Mouse (Mus musculus): Measurements from ENCODE around the gene Clip3. TPM values are rescaled to one million over a fixed set of nuclear protein-coding genes. Genes with fewer than 3 reads are reported as not detected.
A peak's percentile ranks its signal among the peaks of the same experiment; 100 is the strongest.

Clip3 gene
- polyA plus RNA-seq, 1 experiment from 2014 or later: 12.8 TPM

GRCm38 (mm10) chr7:30274383-30274782, 17.1 kb upstream of the Clip3 start:
- ATAC-seq (ENCODE audit: insufficient number of reproducible peaks, insufficient read depth, low FRiP score, low read depth): no peak
- H3K36me3 ChIP-seq (ENCODE audit: control insufficient read depth, insufficient read depth, low read length): peaks cover 33% of the 10 kb centered on the region
- no peaks in the 10 kb centered on the region for H3K27me3 ChIP-seq (ENCODE audit: control insufficient read depth, insufficient read depth, low read length)
- 73% methylated on average over 6 of the region's 6 CpGs for WGBS
- no peaks in the 10 kb centered on the region for H3K9me3 ChIP-seq (ENCODE audit: control insufficient read depth, low read length)
- peaks cover 6 to 12% of the 10 kb centered on the region in 2 experiments for H3K4me1 ChIP-seq (ENCODE audit: control insufficient read depth in 2 of 2, insufficient read depth in 2 of 2, low read length in 2 of 2)
- no peak overlapping the region for H3K27ac ChIP-seq (replicated peaks in 1 of 2; ENCODE audit: control insufficient read depth in 1 of 2, insufficient read depth in 1 of 2, low read depth in 2 of 2, low read length in 2 of 2)
- no peak overlapping the region for H3K9ac ChIP-seq (ENCODE audit: low read length)
- no peak overlapping the region for H3K4me3 ChIP-seq (ENCODE audit: control insufficient read depth in 1 of 2, insufficient read depth in 1 of 2, low read depth in 1 of 2, low read length in 2 of 2)
- no peak overlapping the region for H3K4me2 ChIP-seq (ENCODE audit: low read length)

- Histone ChIP-seq H3K4me2 (ENCODE audit: low read length) (peak overlapping the region; percentile 91), H3K4me1 (ENCODE audit: control insufficient read depth in 2 of 2, insufficient read depth in 2 of 2, low read length in 2 of 2) (peaks cover 13 to 22% of the 10 kb centered on the region in 2 experiments), H3K9me3 (ENCODE audit: control insufficient read depth, low read length) (no peaks in the 10 kb centered on the region), H3K27ac (replicated peaks in 1 of 2; ENCODE audit: control insufficient read depth in 1 of 2, insufficient read depth in 1 of 2, low read depth in 2 of 2, low read length in 2 of 2) (no peak overlapping the region), H3K9ac (ENCODE audit: low read length) (no peak overlapping the region), H3K27me3 (ENCODE audit: control insufficient read depth, insufficient read depth, low read length) (no peaks in the 10 kb centered on the region), H3K36me3 (ENCODE audit: control insufficient read depth, insufficient read depth, low read length) (0 out of 2 replicates have a peak, but pooled peaks cover 4% of the 10 kb centered on the region), H3K4me3 (ENCODE audit: control insufficient read depth in 1 of 2, insufficient read depth in 1 of 2, low read depth in 1 of 2, low read length in 2 of 2) (peak overlapping the region in 1 of 2 experiments; percentile 88; a peak in 2 of 4 replicates)
- 59% methylated on average over 2 of the region's 2 CpGs for WGBS
- ATAC-seq (ENCODE audit: insufficient number of reproducible peaks, insufficient read depth, low FRiP score, low read depth): no peak
These were observed 12.6 kb upstream of the Clip3 start for GRCm38 (mm10) chr7:30278911-30279310.

GRCm38 (mm10) chr7:30279536-30279935, 12.0 kb upstream of the Clip3 start:
- 0% methylated on average over 6 of the region's 6 CpGs for WGBS
- peaks cover 13 to 21% of the 10 kb centered on the region in 2 experiments for H3K4me1 ChIP-seq (ENCODE audit: control insufficient read depth in 2 of 2, insufficient read depth in 2 of 2, low read length in 2 of 2)
- peak overlapping the region; percentile 91 for H3K4me2 ChIP-seq (ENCODE audit: low read length)
- H3K4me3 ChIP-seq (ENCODE audit: control insufficient read depth in 1 of 2, insufficient read depth in 1 of 2, low read depth in 1 of 2, low read length in 2 of 2): peak overlapping the region; percentile 88 to 94
- H3K9ac ChIP-seq (ENCODE audit: low read length): peak overlapping the region; percentile 76
- H3K36me3 ChIP-seq (ENCODE audit: control insufficient read depth, insufficient read depth, low read length): 0 out of 2 replicates have a peak, but pooled peaks cover 4% of the 10 kb centered on the region
- ATAC-seq (ENCODE audit: insufficient number of reproducible peaks, insufficient read depth, low FRiP score, low read depth): no peak
- H3K27ac ChIP-seq (replicated peaks in 1 of 2; ENCODE audit: control insufficient read depth in 1 of 2, insufficient read depth in 1 of 2, low read depth in 2 of 2, low read length in 2 of 2): peak overlapping the region in 1 of 2 experiments; percentile 99; a peak in 3 of 4 replicates
- no peaks in the 10 kb centered on the region for H3K9me3 ChIP-seq (ENCODE audit: control insufficient read depth, low read length)
- no peaks in the 10 kb centered on the region for H3K27me3 ChIP-seq (ENCODE audit: control insufficient read depth, insufficient read depth, low read length)

GRCm38 (mm10) chr7:30279951-30280669, 11.4 kb upstream of the Clip3 start, which contains the start of the genes Thap8 and Wdr62:
TSS of gene Thap8 (plus strand) at chr7:30280094.
TSS of gene Wdr62 (minus strand) at chr7:30280419.
- 0 out of 2 replicates have a peak, but pooled peaks cover 4% of the 10 kb centered on the region for H3K36me3 ChIP-seq (ENCODE audit: control insufficient read depth, insufficient read depth, low read length)
- peak; percentile 93 for ATAC-seq (ENCODE audit: insufficient number of reproducible peaks, insufficient read depth, low FRiP score, low read depth)
- no peaks in the 10 kb centered on the region for H3K9me3 ChIP-seq (ENCODE audit: control insufficient read depth, low read length)
- peak within 1 kb of the TSS; percentile 76 for H3K9ac ChIP-seq (ENCODE audit: low read length)
- under 1% methylated on average over 49 of the region's 49 CpGs for WGBS
- peaks cover 10 to 17% of the 10 kb centered on the region in 2 experiments for H3K4me1 ChIP-seq (ENCODE audit: control insufficient read depth in 2 of 2, insufficient read depth in 2 of 2, low read length in 2 of 2)
- H3K4me2 ChIP-seq (ENCODE audit: low read length): peak within 1 kb of the TSS; percentile 91
- peak within 1 kb of the TSS; percentile 88 to 94 for H3K4me3 ChIP-seq (ENCODE audit: control insufficient read depth in 1 of 2, insufficient read depth in 1 of 2, low read depth in 1 of 2, low read length in 2 of 2)
- H3K27ac ChIP-seq (replicated peaks in 1 of 2; ENCODE audit: control insufficient read depth in 1 of 2, insufficient read depth in 1 of 2, low read depth in 2 of 2, low read length in 2 of 2): peak within 1 kb of the TSS; percentile 97 to 99
- H3K27me3 ChIP-seq (ENCODE audit: control insufficient read depth, insufficient read depth, low read length): no peaks in the 10 kb centered on the region

- peak overlapping the region; percentile 76 for H3K9ac ChIP-seq (ENCODE audit: low read length)
- peaks cover 7 to 13% of the 10 kb centered on the region in 2 experiments for H3K4me1 ChIP-seq (ENCODE audit: control insufficient read depth in 2 of 2, insufficient read depth in 2 of 2, low read length in 2 of 2)
- 1% methylated on average over 20 of the region's 20 CpGs for WGBS
- peak; percentile 88 for ATAC-seq (ENCODE audit: insufficient number of reproducible peaks, insufficient read depth, low FRiP score, low read depth)
- H3K36me3 ChIP-seq (ENCODE audit: control insufficient read depth, insufficient read depth, low read length): 0 out of 2 replicates have a peak, but pooled peaks cover 4% of the 10 kb centered on the region
- no peaks in the 10 kb centered on the region for H3K27me3 ChIP-seq (ENCODE audit: control insufficient read depth, insufficient read depth, low read length)
- peak overlapping the region; percentile 44 to 88 for H3K4me3 ChIP-seq (ENCODE audit: control insufficient read depth in 1 of 2, insufficient read depth in 1 of 2, low read depth in 1 of 2, low read length in 2 of 2)
- H3K9me3 ChIP-seq (ENCODE audit: control insufficient read depth, low read length): no peaks in the 10 kb centered on the region
- peak overlapping the region; percentile 91 for H3K4me2 ChIP-seq (ENCODE audit: low read length)
- peak overlapping the region; percentile 97 to 99 for H3K27ac ChIP-seq (replicated peaks in 1 of 2; ENCODE audit: control insufficient read depth in 1 of 2, insufficient read depth in 1 of 2, low read depth in 2 of 2, low read length in 2 of 2)
These were observed 10.8 kb upstream of the Clip3 start for GRCm38 (mm10) chr7:30280670-30281138.

- H3K9me3 ChIP-seq (ENCODE audit: control insufficient read depth, low read length): no peaks in the 10 kb centered on the region
- no peaks in the 10 kb centered on the region for H3K27me3 ChIP-seq (ENCODE audit: control insufficient read depth, insufficient read depth, low read length)
- H3K9ac ChIP-seq (ENCODE audit: low read length): no peak overlapping the region
- 77% methylated on average over 4 of the region's 4 CpGs for WGBS
- H3K27ac ChIP-seq (replicated peaks in 1 of 2; ENCODE audit: control insufficient read depth in 1 of 2, insufficient read depth in 1 of 2, low read depth in 2 of 2, low read length in 2 of 2): peak overlapping the region; percentile 97 to 99; a peak in 3 of 4 replicates
- 0 out of 2 replicates have a peak, but pooled peaks cover 4% of the 10 kb centered on the region for H3K36me3 ChIP-seq (ENCODE audit: control insufficient read depth, insufficient read depth, low read length)
- H3K4me2 ChIP-seq (ENCODE audit: low read length): peak overlapping the region; percentile 91; the same call in 1 of the 2 replicates
- no peak for ATAC-seq (ENCODE audit: insufficient number of reproducible peaks, insufficient read depth, low FRiP score, low read depth)
- H3K4me3 ChIP-seq (ENCODE audit: control insufficient read depth in 1 of 2, insufficient read depth in 1 of 2, low read depth in 1 of 2, low read length in 2 of 2): peak overlapping the region in 1 of 2 experiments; percentile 88; a peak in 1 of 4 replicates
- H3K4me1 ChIP-seq (ENCODE audit: control insufficient read depth in 2 of 2, insufficient read depth in 2 of 2, low read length in 2 of 2): peaks cover 7 to 13% of the 10 kb centered on the region in 2 experiments; a peak in 3 of 4 replicates
These were observed 10.0 kb upstream of the Clip3 start for GRCm38 (mm10) chr7:30281522-30281921.

GRCm38 (mm10) chr7:30282740-30283139, 8.8 kb upstream of the Clip3 start:
- H3K36me3 ChIP-seq (ENCODE audit: control insufficient read depth, insufficient read depth, low read length): no peaks in the 10 kb centered on the region
- no peaks in the 10 kb centered on the region for H3K27me3 ChIP-seq (ENCODE audit: control insufficient read depth, insufficient read depth, low read length)
- WGBS: 49% methylated on average over 7 of the region's 7 CpGs
- peaks cover 7 to 13% of the 10 kb centered on the region in 2 experiments; a peak in 3 of 4 replicates for H3K4me1 ChIP-seq (ENCODE audit: control insufficient read depth in 2 of 2, insufficient read depth in 2 of 2, low read length in 2 of 2)
- no peak for ATAC-seq (ENCODE audit: insufficient number of reproducible peaks, insufficient read depth, low FRiP score, low read depth)
- no peaks in the 10 kb centered on the region for H3K9me3 ChIP-seq (ENCODE audit: control insufficient read depth, low read length)
- 0 out of 2 replicates have a peak overlapping the region, but pooled peaks have one; percentile 21 for H3K9ac ChIP-seq (ENCODE audit: low read length)
- H3K27ac ChIP-seq (replicated peaks in 1 of 2; ENCODE audit: control insufficient read depth in 1 of 2, insufficient read depth in 1 of 2, low read depth in 2 of 2, low read length in 2 of 2): no peak overlapping the region
- H3K4me2 ChIP-seq (ENCODE audit: low read length): no peak overlapping the region
- no peak overlapping the region for H3K4me3 ChIP-seq (ENCODE audit: control insufficient read depth in 1 of 2, insufficient read depth in 1 of 2, low read depth in 1 of 2, low read length in 2 of 2)
